18 mouse cellular contexts compared by ENCODE assay signal in genomic region chr12:48391008-48391407, GRCm38 (mm10).
DNase-seq lines count a peak whose midpoint lies in the region; ATAC-seq lines count a peak whose summit lies in the region.
"Had no signal": no experiment of that assay in that cellular context is flagged by ENCODE, and none has a peak within 500 bp of the region (broad histone marks: within the 10 kb centered on the region; RNA-seq: fewer than 3 reads in every experiment).

No protein-coding gene starts in this region.

- H3K4me1 ChIP-seq in midbrain, embryonic 11.5 days (ENCODE audit: control insufficient read depth, insufficient read depth, low read length) = no peaks in the 10 kb centered on the region
- H3K4me1 ChIP-seq in midbrain, embryonic 13.5 days (replicated peaks) = 0 out of 2 replicates have a peak, but pooled peaks cover 2% of the 10 kb centered on the region
- H3K4me1 ChIP-seq: embryonic facial prominence, embryonic 15.5 days; hindbrain, embryonic 13.5 days; liver, embryonic 13.5 days had no signal

- no peak overlapping the region for H3K4me3 ChIP-seq in midbrain, embryonic 11.5 days (ENCODE audit: low read depth, low read length)
- H3K4me3 ChIP-seq in midbrain, embryonic 13.5 days (replicated peaks) = no peak overlapping the region
- H3K4me3 ChIP-seq: embryonic facial prominence, embryonic 15.5 days; heart, adult 2 months; hindbrain, embryonic 13.5 days; liver, embryonic 13.5 days had no signal

- DNase-seq in cerebellum, postnatal 10 days = peak; percentile 6 to 19
- no peak for DNase-seq in cerebellum, postnatal 36 days
- DNase-seq in midbrain, embryonic 11.5 days (ENCODE audit: low spot score, missing footprints) = no peak
- DNase-seq in ES-CJ7 (ENCODE audit: low read depth, low spot score) = peak; percentile 6
- peak; percentile 31 for DNase-seq in embryo, embryonic 10.5 days (ENCODE audit: low spot score)
- no peak for DNase-seq in urinary bladder, adult 18-20 months (ENCODE audit: low spot score in 2 of 2)
- DNase-seq in right cerebral cortex, postnatal 14 days = no peak
- DNase-seq: adrenal gland, adult 8-10 months; cerebellum, adult 9-10 months; heart, adult 2 months; kidney, adult 11 months; kidney, postnatal 25 days; liver, embryonic 13.5 days; right cerebral cortex, postnatal 4 days; thymus, adult 18-20 months had no signal

- H3K36me3 ChIP-seq in midbrain, embryonic 11.5 days (ENCODE audit: control insufficient read depth, insufficient read depth, low read length) = no peaks in the 10 kb centered on the region
- H3K36me3 ChIP-seq in midbrain, embryonic 13.5 days = no peaks in the 10 kb centered on the region
- H3K36me3 ChIP-seq: embryonic facial prominence, embryonic 15.5 days; hindbrain, embryonic 13.5 days; liver, embryonic 13.5 days had no signal

- no peaks in the 10 kb centered on the region for H3K9me3 ChIP-seq in midbrain, embryonic 11.5 days (ENCODE audit: control insufficient read depth, low read length)
- no peaks in the 10 kb centered on the region for H3K9me3 ChIP-seq in midbrain, embryonic 13.5 days
- H3K9me3 ChIP-seq: embryonic facial prominence, embryonic 15.5 days; hindbrain, embryonic 13.5 days; liver, embryonic 13.5 days had no signal

- no peak overlapping the region for H3K9ac ChIP-seq in midbrain, embryonic 11.5 days (ENCODE audit: low read length)
- H3K9ac ChIP-seq in midbrain, embryonic 13.5 days (replicated peaks) = no peak overlapping the region
- H3K9ac ChIP-seq: embryonic facial prominence, embryonic 15.5 days; hindbrain, embryonic 13.5 days; liver, embryonic 13.5 days had no signal

- no peak overlapping the region for H3K27ac ChIP-seq in midbrain, embryonic 11.5 days (ENCODE audit: low read depth, low read length)
- H3K27ac ChIP-seq in midbrain, embryonic 13.5 days = no peak overlapping the region
- H3K27ac ChIP-seq: embryonic facial prominence, embryonic 15.5 days; heart, adult 2 months; hindbrain, embryonic 13.5 days; liver, embryonic 13.5 days had no signal

- WGBS in midbrain, embryonic 11.5 days = 62% methylated on average over 4 of the region's 4 CpGs
- WGBS in midbrain, embryonic 13.5 days = 66% methylated on average over 4 of the region's 4 CpGs

- ATAC-seq in midbrain, embryonic 11.5 days (ENCODE audit: low FRiP score) = peak; percentile 59; the same call in 1 of the 2 replicates
- ATAC-seq in midbrain, embryonic 13.5 days = no peak

- H3K4me2 ChIP-seq in midbrain, embryonic 11.5 days = no peak overlapping the region
- H3K4me2 ChIP-seq in midbrain, embryonic 13.5 days (replicated peaks) = no peak overlapping the region
- H3K4me2 ChIP-seq: embryonic facial prominence, embryonic 15.5 days; hindbrain, embryonic 13.5 days; liver, embryonic 13.5 days had no signal

- no peaks in the 10 kb centered on the region for H3K27me3 ChIP-seq in midbrain, embryonic 11.5 days (ENCODE audit: control insufficient read depth, insufficient read depth, low read length)
- H3K27me3 ChIP-seq in midbrain, embryonic 13.5 days = no peaks in the 10 kb centered on the region
- H3K27me3 ChIP-seq: embryonic facial prominence, embryonic 15.5 days; hindbrain, embryonic 13.5 days; liver, embryonic 13.5 days had no signal

Comparison
In these comparisons a context has a peak if more than half of its experiments do, and no peak if none do; other contexts are left out.
1. DNase-seq: peak in cerebellum, postnatal 10 days (2 of 2), ES-CJ7 (single experiment) and embryo, embryonic 10.5 days (single experiment); none in cerebellum, postnatal 36 days (0 of 2), midbrain, embryonic 11.5 days (single experiment), urinary bladder, adult 18-20 months (0 of 2) and right cerebral cortex, postnatal 14 days (single experiment).